Mouse (Mus musculus) cerebellum, adult 2 months (tissue): ENCODE results near the gene Usp54. TPM values are rescaled to one million over a fixed set of nuclear protein-coding genes. Genes with fewer than 3 reads are reported as not detected.
"Not testable (repeated sequence)": the region's sequence is repeated elsewhere in the genome, so short reads cannot be mapped to it uniquely, and the experiment has no call there.

Experiments
- DNase-seq, 2 experiments: peaks; one replicate each; pipeline ENCODE4 v3.0.0; 2021
- H3K27ac ChIP-seq: fragments of 200-500 bp; 2 replicates; pipeline ENCODE4 v1.5.1; 2012; ENCODE audit warnings: low read length, control low read depth, inconsistent platforms; ENCODE audit not compliant: insufficient read depth
- H3K27me3 ChIP-seq: fragments of 200-500 bp; 2 replicates; pipeline ENCODE4 v1.6.1; 2012; ENCODE audit warnings: inconsistent platforms, mild to moderate bottlenecking, low read length, moderate library complexity; ENCODE audit not compliant: control insufficient read depth, insufficient read depth
- H3K4me1 ChIP-seq: fragments of 200-500 bp; 2 replicates; pipeline ENCODE4 v1.6.1; 2011; ENCODE audit warnings: low read length; ENCODE audit not compliant: control insufficient read depth, insufficient read depth
- H3K4me3 ChIP-seq: fragments of 200-500 bp; replicated peaks from 2 replicates; pipeline ENCODE3; 2011; ENCODE audit warnings: mild to moderate bottlenecking, low read depth, low read length, control low read depth; ENCODE audit not compliant: insufficient read depth
- CTCF ChIP-seq: fragments of 200-500 bp; IDR thresholded peaks from 2 replicates; pipeline ENCODE4 v1.5.1; 2011; ENCODE audit warnings: low read depth, mild to moderate bottlenecking, control low read depth, low read length, moderate library complexity, borderline replicate concordance; ENCODE audit not compliant: insufficient read depth
- POLR2A ChIP-seq: fragments of 200-500 bp; IDR thresholded peaks from 2 replicates; pipeline ENCODE4 v1.6.1; 2011; ENCODE audit warnings: low read length, control low read depth, borderline replicate concordance; ENCODE audit not compliant: insufficient read depth
- WGBS: fragments of 180-500 bp; shearing (Covaris S2); methylation state at CpG from one replicate; pipeline ENCODE4 v1.1.7; 2018; 5-methylcytosine and 5-hydroxymethylcytosine counted together
- polyA plus RNA-seq: library from polyadenylated mRNA; depleted of rRNA; stranded (reverse); fragments of >200 nt; gene quantifications from 2 replicates; pipeline ENCODE4 v1.2.3, GENCODE M21; 2012

Gene Usp54
- polyA plus RNA-seq, 1 experiment = 63.1 TPM

DNA sequence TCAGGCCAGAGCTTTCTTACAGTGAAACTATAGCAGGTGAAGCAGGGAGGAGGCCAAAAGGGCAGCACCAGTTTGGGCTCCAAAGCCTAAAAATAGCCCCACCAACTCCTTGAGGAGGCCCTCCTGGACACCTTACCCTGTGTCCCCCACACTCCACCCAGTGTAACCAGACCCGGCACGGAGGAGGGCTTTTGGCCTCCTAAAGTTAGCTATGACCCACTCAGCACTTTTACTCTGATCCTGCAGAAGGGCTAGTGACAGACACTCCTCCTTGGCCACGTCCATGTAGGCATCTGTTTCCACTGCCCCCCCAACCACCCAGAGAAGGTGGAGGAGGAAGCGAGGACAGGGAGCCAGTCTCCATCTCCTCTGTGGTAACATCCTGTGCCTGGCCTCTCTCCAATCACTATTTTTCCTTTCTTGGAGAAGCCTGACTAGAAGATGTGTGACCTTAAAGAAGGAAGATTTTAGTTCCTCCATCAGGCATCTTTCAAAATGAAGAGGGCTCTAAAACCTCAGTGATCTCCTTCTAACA lies 10.9 kb upstream of the Usp54 start:
- no peak for TF ChIP-seq CTCF
- TF ChIP-seq POLR2A = no peak
- no peak overlapping the region for H3K4me3 ChIP-seq
- H3K4me1 ChIP-seq = no peaks in the 10 kb centered on the region
- DNase-seq = no peak
- H3K27me3 ChIP-seq = no peaks in the 10 kb centered on the region
- WGBS = 63% methylated on average over 4 of the region's 4 CpGs
- H3K27ac ChIP-seq = no peak overlapping the region

DNA sequence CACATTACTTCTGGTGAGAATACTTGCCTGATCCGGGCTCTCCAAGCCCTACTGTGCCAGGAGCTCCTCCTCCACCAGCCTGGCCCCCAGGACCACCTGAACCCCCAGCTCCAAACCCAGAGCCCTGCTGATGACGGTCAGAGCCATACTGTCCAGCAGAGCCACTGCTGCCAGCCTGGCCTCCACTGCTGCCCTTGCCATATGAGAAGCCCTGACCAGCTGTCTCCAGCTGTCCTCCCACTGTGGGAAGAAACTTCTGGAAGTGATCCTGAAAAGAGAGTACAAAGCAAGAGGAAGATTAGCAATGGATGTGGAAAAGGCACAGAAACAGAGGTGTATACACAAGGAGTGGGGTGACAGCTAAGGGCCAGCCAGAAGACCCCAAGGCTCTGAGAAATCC lies 10.1 kb upstream of the Usp54 start:
- no peaks in the 10 kb centered on the region for H3K4me1 ChIP-seq
- TF ChIP-seq CTCF = no peak
- TF ChIP-seq POLR2A = no peak
- H3K4me3 ChIP-seq = no peak overlapping the region
- no peak for DNase-seq
- no peak overlapping the region for H3K27ac ChIP-seq
- no peaks in the 10 kb centered on the region for H3K27me3 ChIP-seq
- WGBS = 45% methylated on average over 2 of the region's 2 CpGs

GRCm38 (mm10) chr14:20646381-20646780 lies 5.5 kb upstream of the Usp54 start:
- no peak overlapping the region for H3K27ac ChIP-seq
- no peaks in the 10 kb centered on the region for H3K4me1 ChIP-seq
- TF ChIP-seq CTCF (no peak), POLR2A (no peak)
- H3K4me3 ChIP-seq = no peak overlapping the region
- DNase-seq = no peak
- H3K27me3 ChIP-seq = no peaks in the 10 kb centered on the region

DNA sequence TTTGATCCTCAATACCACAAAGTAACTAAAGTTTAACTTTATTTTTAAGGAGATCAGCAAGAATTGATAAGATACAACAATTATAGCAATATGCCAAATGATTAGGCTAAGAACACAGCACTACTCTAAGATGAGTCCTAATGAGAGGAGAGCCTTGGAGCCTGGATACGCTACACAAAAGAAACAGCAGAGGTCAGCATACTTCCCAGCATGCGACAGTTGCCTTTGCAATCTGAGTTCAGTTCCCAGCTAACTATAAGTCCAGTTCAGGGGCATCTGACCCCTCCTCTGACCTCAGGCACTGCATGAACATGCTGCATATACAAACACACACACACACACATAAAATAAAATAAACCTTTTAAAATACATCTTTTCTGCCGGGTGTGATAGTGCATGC lies 4.7 kb upstream of the Usp54 start:
- no peaks in the 10 kb centered on the region for H3K4me1 ChIP-seq
- no peak overlapping the region for H3K27ac ChIP-seq
- no peak for DNase-seq
- H3K27me3 ChIP-seq = no peaks in the 10 kb centered on the region
- H3K4me3 ChIP-seq = no peak overlapping the region
- WGBS = 31% methylated on average over 3 of the region's 3 CpGs
- TF ChIP-seq CTCF (no peak), POLR2A (no peak)

GRCm38 (mm10) chr14:20641438-20641875 lies 594 bp upstream of the Usp54 start:
- no peaks in the 10 kb centered on the region for H3K4me1 ChIP-seq
- peak overlapping the region; percentile 94 for H3K4me3 ChIP-seq
- no peak for TF ChIP-seq CTCF
- TF ChIP-seq POLR2A = no peak
- DNase-seq = no peak
- peak overlapping the region; percentile 77 for H3K27ac ChIP-seq
- H3K27me3 ChIP-seq = no peaks in the 10 kb centered on the region
- WGBS = 14% methylated on average over 10 of the region's 10 CpGs

- Histone ChIP-seq H3K4me1 (no peaks in the 10 kb centered on the region), H3K4me3 (peak overlapping the region; percentile 94), H3K27me3 (no peaks in the 10 kb centered on the region), H3K27ac (peak overlapping the region; percentile 42; the same call in 1 of the 2 replicates)
- TF ChIP-seq CTCF = no peak
- no peak for TF ChIP-seq POLR2A
- peak in 1 of 2 experiments; percentile 40 for DNase-seq
- 2% methylated on average over 16 of the region's 16 CpGs for WGBS
These were observed 794 bp downstream of the Usp54 start for GRCm38 (mm10) chr14:20639918-20640619.

DNA sequence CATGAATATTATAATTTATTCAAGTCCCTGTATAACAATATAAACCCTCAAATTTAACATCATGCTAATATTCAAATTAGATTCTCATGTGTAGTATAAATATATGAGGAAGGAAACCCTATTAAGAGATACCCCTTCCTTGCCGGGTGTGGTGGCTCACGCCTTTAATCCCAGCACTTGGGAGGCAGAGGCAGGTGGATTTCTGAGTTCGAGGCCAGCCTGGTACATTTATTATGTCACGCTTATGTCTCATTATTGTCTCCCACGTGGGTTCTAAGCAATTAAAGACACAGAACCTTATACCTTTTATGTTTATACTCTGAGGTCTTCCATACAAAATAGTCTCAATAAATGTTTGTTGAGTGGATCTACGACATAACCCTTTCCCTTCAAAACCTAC lies 2.2 kb downstream of the Usp54 start:
- no peak for DNase-seq
- TF ChIP-seq CTCF (no peak), POLR2A (no peak)
- Histone ChIP-seq H3K27me3 (no peaks in the 10 kb centered on the region), H3K4me1 (no peaks in the 10 kb centered on the region), H3K4me3 (no peak overlapping the region), H3K27ac (no peak overlapping the region)
- 89% methylated on average over 6 of the region's 6 CpGs for WGBS

GRCm38 (mm10) chr14:20637818-20638574 lies 2.9 kb downstream of the Usp54 start:
- H3K4me1 ChIP-seq = no peaks in the 10 kb centered on the region
- whole genome bisulfite sequencing = 82% methylated on average over 2 of the region's 2 CpGs

GRCm38 (mm10) chr14:20636968-20637367 lies 3.9 kb downstream of the Usp54 start:
- not testable (repeated sequence) for H3K4me1 ChIP-seq, H3K4me3 ChIP-seq, DNase-seq, H3K27me3 ChIP-seq, H3K27ac ChIP-seq
- WGBS = 91% methylated on average over 3 of the region's 3 CpGs

More at GRCm38 (mm10) chr14:20637818-20638574, 2.9 kb downstream of the Usp54 start:
- no peaks in the 10 kb centered on the region for H3K27me3 ChIP-seq
- no peak for DNase-seq
- H3K27ac ChIP-seq = no peak overlapping the region
- no peak overlapping the region for H3K4me3 ChIP-seq
- TF ChIP-seq POLR2A = no peak
- TF ChIP-seq CTCF = no peak
